Mouse (Mus musculus): ENCODE data around the gene Afmid. TPM values are rescaled to one million over a fixed set of nuclear protein-coding genes. Genes with fewer than 3 reads are reported as not detected.
A peak's percentile ranks its signal among the peaks of the same experiment; 100 is the strongest.

Gene Afmid
- polyA plus RNA-seq, 1 experiment from 2014 or later = 2.9 TPM

GRCm38 (mm10) chr11:117863174-117863856 is 37.6 kb downstream of the Afmid start:
- no peak overlapping the region for H3K4me3 ChIP-seq
- ATAC-seq (ENCODE audit: low FRiP score) = no peak
- H3K27ac ChIP-seq = no peak overlapping the region
- no peaks in the 10 kb centered on the region for H3K9me3 ChIP-seq (replicated peaks)
- no peaks in the 10 kb centered on the region for H3K36me3 ChIP-seq
- WGBS = 29% methylated on average over 11 of the region's 11 CpGs
- H3K4me1 ChIP-seq = peaks cover 23% of the 10 kb centered on the region
- H3K4me2 ChIP-seq (replicated peaks) = no peak overlapping the region
- H3K9ac ChIP-seq = no peak overlapping the region
- H3K27me3 ChIP-seq = peaks cover 59% of the 10 kb centered on the region

GRCm38 (mm10) chr11:117864805-117865204 is 39.1 kb downstream of the Afmid start:
- Histone ChIP-seq H3K4me2 (replicated peaks) (no peak overlapping the region), H3K27ac (no peak overlapping the region), H3K9ac (no peak overlapping the region), H3K36me3 (no peaks in the 10 kb centered on the region), H3K27me3 (peaks cover 47% of the 10 kb centered on the region), H3K4me1 (peaks cover 21% of the 10 kb centered on the region), H3K4me3 (no peak overlapping the region), H3K9me3 (replicated peaks) (no peaks in the 10 kb centered on the region)
- no peak for ATAC-seq (ENCODE audit: low FRiP score)
- WGBS = 60% methylated on average over 2 of the region's 2 CpGs

- peaks cover 35% of the 10 kb centered on the region for H3K27me3 ChIP-seq
- H3K4me2 ChIP-seq (replicated peaks) = peak overlapping the region; percentile 24
- peaks cover 19% of the 10 kb centered on the region for H3K4me1 ChIP-seq
- peak; percentile 44; the same call in 1 of the 2 replicates for ATAC-seq (ENCODE audit: low FRiP score)
- H3K27ac ChIP-seq = peak overlapping the region; percentile 76; the same call in 1 of the 2 replicates
- no peaks in the 10 kb centered on the region for H3K36me3 ChIP-seq
- peak overlapping the region; percentile 32; the same call in 1 of the 2 replicates for H3K9ac ChIP-seq
- WGBS = 17% methylated on average over 6 of the region's 6 CpGs
- no peak overlapping the region for H3K4me3 ChIP-seq
- no peaks in the 10 kb centered on the region for H3K9me3 ChIP-seq (replicated peaks)
Observed at GRCm38 (mm10) chr11:117865988-117866387, 40.3 kb downstream of the Afmid start.

- H3K4me1 ChIP-seq = peaks cover 31% of the 10 kb centered on the region
- H3K27ac ChIP-seq = no peak overlapping the region
- H3K36me3 ChIP-seq = no peaks in the 10 kb centered on the region
- H3K4me3 ChIP-seq = no peak overlapping the region
- no peak overlapping the region for H3K4me2 ChIP-seq (replicated peaks)
- H3K9ac ChIP-seq = no peak overlapping the region; the same call in 1 of the 2 replicates
- H3K27me3 ChIP-seq = peaks cover 6% of the 10 kb centered on the region; the same call in 1 of the 2 replicates
- no peaks in the 10 kb centered on the region for H3K9me3 ChIP-seq (replicated peaks)
- WGBS = 37% methylated on average over 12 of the region's 12 CpGs
- no peak for ATAC-seq (ENCODE audit: low FRiP score)
Observed at GRCm38 (mm10) chr11:117870688-117871365, 45.1 kb downstream of the Afmid start.

GRCm38 (mm10) chr11:117871376-117871775 is 45.7 kb downstream of the Afmid start:
- Histone ChIP-seq H3K27me3 (peaks cover 6% of the 10 kb centered on the region; the same call in 1 of the 2 replicates), H3K4me2 (replicated peaks) (no peak overlapping the region), H3K4me3 (no peak overlapping the region), H3K36me3 (no peaks in the 10 kb centered on the region), H3K4me1 (peaks cover 26% of the 10 kb centered on the region), H3K9ac (no peak overlapping the region), H3K27ac (no peak overlapping the region), H3K9me3 (replicated peaks) (no peaks in the 10 kb centered on the region)
- 64% methylated on average over 5 of the region's 5 CpGs for WGBS
- no peak for ATAC-seq (ENCODE audit: low FRiP score)

GRCm38 (mm10) chr11:117871911-117872584 is 46.3 kb downstream of the Afmid start:
- no peak for ATAC-seq (ENCODE audit: low FRiP score)
- Histone ChIP-seq H3K4me1 (peaks cover 21% of the 10 kb centered on the region), H3K9me3 (replicated peaks) (no peaks in the 10 kb centered on the region), H3K27ac (no peak overlapping the region), H3K27me3 (peaks cover 6% of the 10 kb centered on the region; the same call in 1 of the 2 replicates), H3K4me3 (no peak overlapping the region), H3K9ac (no peak overlapping the region), H3K36me3 (no peaks in the 10 kb centered on the region), H3K4me2 (replicated peaks) (no peak overlapping the region)
- 58% methylated on average over 12 of the region's 12 CpGs for WGBS

- Histone ChIP-seq H3K4me1 (peaks cover 26% of the 10 kb centered on the region), H3K36me3 (no peaks in the 10 kb centered on the region), H3K4me3 (peak within 1 kb of the TSS; percentile 71), H3K27me3 (peaks cover 6% of the 10 kb centered on the region; the same call in 1 of the 2 replicates), H3K9ac (peak within 1 kb of the TSS; percentile 78), H3K27ac (no peak within 1 kb of the TSS), H3K9me3 (replicated peaks) (no peaks in the 10 kb centered on the region), H3K4me2 (replicated peaks) (peak within 1 kb of the TSS; percentile 84)
- peak; percentile 70 for ATAC-seq (ENCODE audit: low FRiP score)
- 1% methylated on average over 51 of the region's 51 CpGs for WGBS
Observed at GRCm38 (mm10) chr11:117872861-117873608, 47.3 kb downstream of the Afmid start, which contains the start of gene Tha1. Gene Tha1 (minus strand): TSS chr11:117873481.

- ATAC-seq (ENCODE audit: low FRiP score) = no peak
- peaks cover 38% of the 10 kb centered on the region for H3K4me1 ChIP-seq
- no peak overlapping the region for H3K9ac ChIP-seq
- no peak overlapping the region for H3K27ac ChIP-seq
- no peak overlapping the region for H3K4me2 ChIP-seq (replicated peaks)
- H3K9me3 ChIP-seq (replicated peaks) = no peaks in the 10 kb centered on the region
- 57% methylated on average over 4 of the region's 4 CpGs for WGBS
- peaks cover 13% of the 10 kb centered on the region for H3K27me3 ChIP-seq
- H3K4me3 ChIP-seq = no peak overlapping the region
- H3K36me3 ChIP-seq = no peaks in the 10 kb centered on the region
Observed at GRCm38 (mm10) chr11:117874419-117874818, 48.7 kb downstream of the Afmid start.

- Histone ChIP-seq H3K36me3 (no peaks in the 10 kb centered on the region), H3K27ac (no peak overlapping the region), H3K4me2 (replicated peaks) (no peak overlapping the region), H3K9ac (no peak overlapping the region), H3K9me3 (replicated peaks) (no peaks in the 10 kb centered on the region), H3K4me1 (peaks cover 35% of the 10 kb centered on the region), H3K4me3 (no peak overlapping the region), H3K27me3 (peaks cover 18% of the 10 kb centered on the region)
- no peak for ATAC-seq (ENCODE audit: low FRiP score)
- 23% methylated on average over 6 of the region's 6 CpGs for WGBS
Observed at GRCm38 (mm10) chr11:117875681-117876080, 50.0 kb downstream of the Afmid start.

GRCm38 (mm10) chr11:117877917-117878745 is 52.4 kb downstream of the Afmid start:
- Histone ChIP-seq H3K27me3 (peaks cover 12% of the 10 kb centered on the region), H3K9me3 (replicated peaks) (no peaks in the 10 kb centered on the region), H3K4me2 (replicated peaks) (peak overlapping the region; percentile 24; the same call in 1 of the 2 replicates), H3K36me3 (no peaks in the 10 kb centered on the region), H3K4me3 (no peak overlapping the region), H3K27ac (peak overlapping the region; percentile 49), H3K9ac (no peak overlapping the region), H3K4me1 (peaks cover 37% of the 10 kb centered on the region)
- 32% methylated on average over 13 of the region's 13 CpGs for WGBS
- ATAC-seq (ENCODE audit: low FRiP score) = peak; percentile 46

GRCm38 (mm10) chr11:117878892-117879291 is 53.2 kb downstream of the Afmid start:
- Histone ChIP-seq H3K4me3 (no peak overlapping the region), H3K4me2 (replicated peaks) (peak overlapping the region; percentile 24; the same call in 1 of the 2 replicates), H3K27ac (peak overlapping the region; percentile 49), H3K9ac (no peak overlapping the region), H3K36me3 (no peaks in the 10 kb centered on the region), H3K27me3 (peaks cover 12% of the 10 kb centered on the region), H3K9me3 (replicated peaks) (no peaks in the 10 kb centered on the region), H3K4me1 (peaks cover 34% of the 10 kb centered on the region)
- ATAC-seq (ENCODE audit: low FRiP score) = no peak
- WGBS = 32% methylated on average over 8 of the region's 8 CpGs

Data from hindbrain, embryonic 12.5 days (tissue).